Mouse (Mus musculus): ENCODE results near the gene Peli2. TPM values are rescaled to one million over a fixed set of nuclear protein-coding genes. Genes with fewer than 3 reads are reported as not detected.

The Peli2 gene
- total RNA-seq, 1 experiment from 2014 or later: 6.6 TPM

- ATAC-seq (replicated peaks in 1 of 2; ENCODE audit: insufficient read depth in 1 of 2, low FRiP score in 2 of 2, low TSS enrichment in 1 of 2, low read depth in 1 of 2, poor library complexity in 2 of 2, severe bottlenecking in 2 of 2): peak; percentile 28 to 37; a peak in 2 of 4 replicates
Measured at GRCm38 (mm10) chr14:48121529-48122517, 1.2 kb downstream of the Peli2 start.

- no peak for ATAC-seq (replicated peaks in 1 of 2; ENCODE audit: insufficient read depth in 1 of 2, low FRiP score in 2 of 2, low TSS enrichment in 1 of 2, low read depth in 1 of 2, poor library complexity in 2 of 2, severe bottlenecking in 2 of 2)
Measured at GRCm38 (mm10) chr14:48124011-48124410, 3.4 kb downstream of the Peli2 start.

- ATAC-seq (replicated peaks in 1 of 2; ENCODE audit: insufficient read depth in 1 of 2, low FRiP score in 2 of 2, low TSS enrichment in 1 of 2, low read depth in 1 of 2, poor library complexity in 2 of 2, severe bottlenecking in 2 of 2): 0 out of 4 replicates have a peak, but pooled peaks of 1 of the 2 experiments have one; percentile 19
Measured at GRCm38 (mm10) chr14:48124816-48125215, 4.2 kb downstream of the Peli2 start.

- ATAC-seq (replicated peaks in 1 of 2; ENCODE audit: insufficient read depth in 1 of 2, low FRiP score in 2 of 2, low TSS enrichment in 1 of 2, low read depth in 1 of 2, poor library complexity in 2 of 2, severe bottlenecking in 2 of 2): no peak
Measured at GRCm38 (mm10) chr14:48125971-48126370, 5.3 kb downstream of the Peli2 start.

- no peak for ATAC-seq (replicated peaks in 1 of 2; ENCODE audit: insufficient read depth in 1 of 2, low FRiP score in 2 of 2, low TSS enrichment in 1 of 2, low read depth in 1 of 2, poor library complexity in 2 of 2, severe bottlenecking in 2 of 2)
Measured at GRCm38 (mm10) chr14:48126931-48127330, 6.3 kb downstream of the Peli2 start.

GRCm38 (mm10) chr14:48127609-48128185, 7.1 kb downstream of the Peli2 start:
- ATAC-seq (replicated peaks in 1 of 2; ENCODE audit: insufficient read depth in 1 of 2, low FRiP score in 2 of 2, low TSS enrichment in 1 of 2, low read depth in 1 of 2, poor library complexity in 2 of 2, severe bottlenecking in 2 of 2): no peak

- ATAC-seq (replicated peaks in 1 of 2; ENCODE audit: insufficient read depth in 1 of 2, low FRiP score in 2 of 2, low TSS enrichment in 1 of 2, low read depth in 1 of 2, poor library complexity in 2 of 2, severe bottlenecking in 2 of 2): no peak
Measured at GRCm38 (mm10) chr14:48128701-48129100, 8.1 kb downstream of the Peli2 start.

- no peak for ATAC-seq (replicated peaks in 1 of 2; ENCODE audit: insufficient read depth in 1 of 2, low FRiP score in 2 of 2, low TSS enrichment in 1 of 2, low read depth in 1 of 2, poor library complexity in 2 of 2, severe bottlenecking in 2 of 2)
Measured at GRCm38 (mm10) chr14:48130021-48130420, 9.4 kb downstream of the Peli2 start.

GRCm38 (mm10) chr14:48130761-48131575, 10.3 kb downstream of the Peli2 start:
- ATAC-seq (replicated peaks in 1 of 2; ENCODE audit: insufficient read depth in 1 of 2, low FRiP score in 2 of 2, low TSS enrichment in 1 of 2, low read depth in 1 of 2, poor library complexity in 2 of 2, severe bottlenecking in 2 of 2): peak; percentile 55 to 57; a peak in 3 of 4 replicates

GRCm38 (mm10) chr14:48131576-48131922, 10.9 kb downstream of the Peli2 start:
- peak; percentile 84 for ATAC-seq (replicated peaks in 1 of 2; ENCODE audit: insufficient read depth in 1 of 2, low FRiP score in 2 of 2, low TSS enrichment in 1 of 2, low read depth in 1 of 2, poor library complexity in 2 of 2, severe bottlenecking in 2 of 2)

- no peak for ATAC-seq (replicated peaks in 1 of 2; ENCODE audit: insufficient read depth in 1 of 2, low FRiP score in 2 of 2, low TSS enrichment in 1 of 2, low read depth in 1 of 2, poor library complexity in 2 of 2, severe bottlenecking in 2 of 2)
Measured at GRCm38 (mm10) chr14:48132241-48132640, 11.6 kb downstream of the Peli2 start.

- ATAC-seq (replicated peaks in 1 of 2; ENCODE audit: insufficient read depth in 1 of 2, low FRiP score in 2 of 2, low TSS enrichment in 1 of 2, low read depth in 1 of 2, poor library complexity in 2 of 2, severe bottlenecking in 2 of 2): peak; percentile 30 to 55; a peak in 2 of 4 replicates
Measured at GRCm38 (mm10) chr14:48132865-48133802, 12.5 kb downstream of the Peli2 start.

- ATAC-seq (replicated peaks in 1 of 2; ENCODE audit: insufficient read depth in 1 of 2, low FRiP score in 2 of 2, low TSS enrichment in 1 of 2, low read depth in 1 of 2, poor library complexity in 2 of 2, severe bottlenecking in 2 of 2): no peak
Measured at GRCm38 (mm10) chr14:48134344-48134743, 13.7 kb downstream of the Peli2 start.

GRCm38 (mm10) chr14:48135816-48136345, 15.3 kb downstream of the Peli2 start:
- no peak for ATAC-seq (replicated peaks in 1 of 2; ENCODE audit: insufficient read depth in 1 of 2, low FRiP score in 2 of 2, low TSS enrichment in 1 of 2, low read depth in 1 of 2, poor library complexity in 2 of 2, severe bottlenecking in 2 of 2)

- 0 out of 4 replicates have a peak, but pooled peaks of 1 of the 2 experiments have one; percentile 2 for ATAC-seq (replicated peaks in 1 of 2; ENCODE audit: insufficient read depth in 1 of 2, low FRiP score in 2 of 2, low TSS enrichment in 1 of 2, low read depth in 1 of 2, poor library complexity in 2 of 2, severe bottlenecking in 2 of 2)
Measured at GRCm38 (mm10) chr14:48137731-48138130, 17.1 kb downstream of the Peli2 start.

- ATAC-seq (replicated peaks in 1 of 2; ENCODE audit: insufficient read depth in 1 of 2, low FRiP score in 2 of 2, low TSS enrichment in 1 of 2, low read depth in 1 of 2, poor library complexity in 2 of 2, severe bottlenecking in 2 of 2): peak; percentile 75 to 78
Measured at GRCm38 (mm10) chr14:48138138-48138537, 17.5 kb downstream of the Peli2 start.

All from hematopoietic stem cell, adult 5-6 weeks (primary cell).